Mouse (Mus musculus) kidney, adult 2 months (tissue): ENCODE measurements around the gene Smim24.

Experiments used
- CTCF ChIP-seq: fragments of 200-500 bp; conservative IDR thresholded peaks from 2 replicates; pipeline ENCODE4 v1.5.1; 2011; ENCODE audit warnings: low read depth, mild to moderate bottlenecking, control low read depth, low read length, moderate library complexity, mixed read lengths; ENCODE audit not compliant: insufficient read depth, insufficient read length
- POLR2A ChIP-seq: fragments of 200-500 bp; IDR thresholded peaks from one replicate; pipeline ENCODE4 v1.6.1; 2011; ENCODE audit warnings: low read depth, low read length, control low read depth

GRCm38 (mm10) chr10:81377362-81377664, 15.5 kb upstream of the Smim24 start:
- TF ChIP-seq CTCF (no peak), POLR2A (no peak)
